Mouse (Mus musculus) urinary bladder, postnatal 10 days (tissue): ENCODE data around the gene Scn5a.

ENCODE experiments used
- DNase-seq: peaks from one replicate; pipeline ENCODE4 v3.0.0; 2022; ENCODE audit warnings: low spot score

The Scn5a gene

DNA sequence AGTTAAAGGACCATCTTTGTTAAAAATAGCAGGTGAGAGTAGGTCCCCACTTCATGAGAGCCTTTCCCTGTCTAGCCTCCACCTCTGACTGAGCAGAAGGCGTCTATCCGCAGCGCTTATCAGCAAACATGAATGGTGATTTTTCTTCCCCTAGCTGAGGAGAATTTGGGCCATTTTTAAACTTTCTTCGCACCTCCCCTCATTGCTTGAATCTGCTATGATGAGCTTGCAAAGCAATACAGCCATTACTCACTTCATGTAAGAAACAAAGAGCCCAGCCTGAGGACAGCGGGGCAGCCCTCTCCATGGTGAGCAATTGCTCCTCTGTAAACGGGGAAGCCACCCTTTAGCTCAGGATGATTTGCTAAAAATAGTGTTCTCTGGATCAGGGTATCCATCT, 14.0 kb downstream of the Scn5a start:
- DNase-seq: no peak

DNA sequence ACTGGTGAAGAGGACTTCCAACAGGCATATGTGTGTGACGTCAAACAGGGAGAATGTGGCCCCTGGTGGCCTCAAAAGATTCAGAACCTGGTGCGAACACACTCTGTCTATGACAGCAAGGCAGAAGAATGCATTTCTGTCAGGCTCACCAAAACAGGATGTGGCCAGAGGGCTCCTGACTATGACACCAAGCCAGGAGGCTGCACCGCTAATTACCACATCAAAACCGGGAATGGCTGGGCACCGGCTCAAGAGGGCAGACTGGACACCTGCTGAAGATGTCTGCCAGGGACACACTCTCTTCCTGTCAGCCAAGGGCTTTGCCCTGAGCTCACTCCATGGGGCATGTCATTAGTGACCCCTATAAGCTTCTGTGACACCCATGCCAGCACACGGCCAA, 15.2 kb downstream of the Scn5a start:
- no peak for DNase-seq

DNA sequence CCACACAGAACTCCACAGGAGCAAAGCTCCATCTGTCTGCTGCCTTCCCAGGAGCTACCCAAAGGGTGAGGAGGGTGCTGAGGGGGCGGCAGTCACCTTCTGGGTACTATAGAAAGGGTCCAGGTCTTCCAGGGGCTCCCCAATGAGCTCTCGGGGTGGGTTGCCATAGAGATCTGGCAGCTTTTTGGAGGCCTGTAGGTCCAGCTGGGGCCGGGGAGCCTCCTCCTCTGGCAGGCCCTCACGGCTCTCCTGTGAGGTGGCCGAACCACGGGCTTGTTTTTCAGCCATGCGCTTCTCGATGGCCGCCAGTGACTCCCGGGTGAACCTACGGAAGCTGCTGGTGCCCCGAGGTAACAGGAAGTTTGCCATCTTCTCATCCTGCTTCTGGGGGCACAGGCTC, 16.6 kb downstream of the Scn5a start:
- DNase-seq: no peak

DNA sequence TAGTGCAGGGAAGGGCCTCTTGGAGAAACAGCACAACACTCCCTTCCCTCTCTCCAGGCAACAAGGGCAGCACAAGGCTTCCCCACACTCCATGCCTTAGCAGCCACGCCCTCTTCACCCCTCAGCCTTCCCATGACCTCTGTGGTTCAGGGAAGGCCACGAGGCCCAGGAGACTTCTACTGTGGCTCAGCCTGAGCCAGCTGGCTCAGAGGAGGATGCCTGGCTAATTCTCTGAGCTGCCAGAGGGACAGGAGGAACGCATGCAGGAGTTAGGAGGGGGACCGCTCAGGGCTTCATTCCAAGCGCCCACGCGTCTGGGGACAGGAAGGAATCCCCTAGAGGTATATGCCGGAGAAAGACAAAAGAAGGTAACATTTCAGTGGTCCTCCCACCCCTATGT, 17.1 kb downstream of the Scn5a start:
- no peak for DNase-seq

DNA sequence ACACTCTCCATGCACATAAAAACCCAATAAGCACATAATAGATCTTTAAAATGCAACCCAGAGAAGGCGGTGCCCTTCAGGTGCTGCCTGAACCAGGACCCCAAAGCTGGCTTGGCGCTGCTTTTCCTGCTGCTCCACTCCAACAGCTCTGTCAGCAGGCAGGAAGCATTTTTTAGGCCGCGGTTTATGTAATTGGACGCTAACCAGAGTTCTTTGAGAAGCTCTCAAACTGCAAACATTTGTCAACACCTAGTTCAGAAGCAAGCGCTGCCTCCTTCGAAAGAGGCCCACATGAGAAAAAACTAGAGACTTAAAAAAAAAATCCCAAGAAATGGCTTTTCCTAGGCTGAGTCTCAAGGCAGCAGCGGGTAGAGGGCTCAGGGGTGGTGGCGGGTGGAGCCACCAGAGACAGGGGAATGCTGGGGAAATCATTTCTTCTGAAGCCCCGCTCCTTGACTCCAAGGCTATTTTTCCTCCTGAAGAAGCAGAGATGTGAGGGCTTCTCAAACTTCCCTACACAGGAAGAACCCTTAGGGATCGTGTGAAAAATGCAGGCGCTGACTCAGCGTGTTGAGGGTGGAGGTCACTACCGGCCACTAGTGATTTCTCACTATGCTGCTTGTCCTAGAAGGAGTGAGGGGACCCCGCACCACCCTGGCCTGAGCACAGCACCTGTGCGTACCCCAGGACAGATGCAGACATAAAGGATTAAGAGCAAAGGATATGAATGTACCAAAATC, 19.1 kb downstream of the Scn5a start:
- DNase-seq: no peak

DNA sequence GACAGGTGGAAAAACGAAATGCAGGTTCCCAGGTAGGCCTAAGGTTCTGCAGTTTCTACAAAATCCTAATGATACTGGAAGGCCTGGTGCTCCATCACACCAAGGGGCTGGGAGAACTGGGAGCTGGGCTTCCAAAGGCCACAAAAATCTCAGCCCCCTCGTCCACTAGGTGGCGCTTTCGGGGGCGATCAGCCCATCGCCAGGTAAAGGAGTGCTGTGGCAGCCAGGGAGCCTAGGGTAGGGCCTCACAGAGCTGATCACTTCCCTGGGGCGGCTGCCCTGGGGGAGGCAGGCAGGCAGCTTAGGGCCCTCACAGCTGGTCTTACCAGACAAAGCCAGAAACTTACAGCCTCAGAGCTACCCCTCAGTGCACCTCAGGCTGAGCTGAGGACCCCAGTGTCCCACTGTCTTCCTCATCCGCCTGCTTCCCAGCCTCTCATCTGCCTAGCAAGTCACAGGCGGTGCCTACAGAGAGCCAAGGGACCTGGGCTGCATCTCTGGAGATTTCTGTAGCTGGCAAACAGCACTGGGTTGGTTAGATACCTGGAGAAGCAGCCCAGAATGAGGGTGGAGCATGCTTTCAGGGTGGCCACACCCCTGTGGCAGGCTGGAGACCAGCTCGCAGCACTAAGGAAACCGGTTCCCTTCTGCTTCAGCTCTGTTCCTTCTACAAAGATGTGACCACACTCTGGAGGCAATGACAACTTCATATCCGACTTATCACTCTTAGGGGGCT, 20.5 kb downstream of the Scn5a start:
- no peak for DNase-seq

DNA sequence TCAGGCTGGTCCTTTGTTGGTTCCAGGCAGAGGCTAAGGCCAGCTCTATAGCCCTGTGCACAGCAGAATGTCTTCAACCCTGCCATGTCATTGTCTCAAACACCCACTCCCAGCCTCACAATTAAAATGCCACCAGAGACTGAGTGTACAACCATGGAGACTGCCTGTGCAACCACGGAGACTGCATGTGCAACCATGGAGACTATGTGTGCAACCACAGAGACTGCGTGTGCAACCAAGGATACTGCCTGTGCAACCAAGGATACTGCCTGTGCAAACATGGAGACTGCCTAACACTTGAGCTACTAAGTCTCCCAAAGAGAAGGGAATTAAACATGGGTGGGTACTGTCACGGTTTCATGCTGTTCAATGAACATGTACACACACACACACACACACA, 22.8 kb downstream of the Scn5a start:
- no peak for DNase-seq

DNA sequence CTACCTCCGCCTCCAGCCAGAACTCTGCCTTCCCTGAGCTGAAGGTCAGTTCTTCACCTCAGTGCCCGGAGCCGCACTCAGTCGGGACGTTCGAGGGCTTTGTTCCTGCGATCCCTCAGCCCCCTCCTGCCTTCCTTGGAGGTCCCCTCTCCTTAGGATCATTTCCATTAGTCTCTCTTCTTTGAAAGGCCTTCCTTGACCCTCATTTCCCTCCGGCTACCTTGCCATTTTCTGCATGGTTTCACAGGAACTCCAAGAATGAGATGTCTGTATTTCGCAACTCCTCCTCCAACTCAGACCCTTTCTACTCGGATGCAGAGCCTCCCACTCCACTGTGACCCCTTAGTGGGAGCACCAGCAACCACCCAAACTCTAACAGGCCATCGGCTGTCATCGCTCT, 31.3 kb downstream of the Scn5a start:
- DNase-seq: no peak

DNA sequence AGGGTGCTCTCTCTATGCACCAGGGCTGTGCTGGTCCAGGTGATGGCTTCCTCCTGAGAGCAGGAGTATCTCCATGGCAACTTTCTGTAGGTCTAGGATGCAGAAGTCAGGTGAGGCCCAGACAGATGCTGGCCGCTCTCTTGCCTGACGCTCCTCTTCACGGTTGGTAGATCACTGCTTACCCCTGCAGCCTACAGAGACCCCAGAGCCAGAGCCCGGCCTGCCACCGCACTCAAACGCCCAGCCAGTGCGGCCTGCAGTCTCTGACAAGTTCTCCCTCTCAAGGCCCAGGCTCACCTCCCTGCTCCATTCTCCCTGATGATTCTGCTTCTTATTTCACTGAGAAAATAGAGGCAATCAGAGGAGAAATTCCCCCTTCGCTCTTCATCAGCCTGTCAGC, 31.7 kb downstream of the Scn5a start:
- no peak for DNase-seq

DNA sequence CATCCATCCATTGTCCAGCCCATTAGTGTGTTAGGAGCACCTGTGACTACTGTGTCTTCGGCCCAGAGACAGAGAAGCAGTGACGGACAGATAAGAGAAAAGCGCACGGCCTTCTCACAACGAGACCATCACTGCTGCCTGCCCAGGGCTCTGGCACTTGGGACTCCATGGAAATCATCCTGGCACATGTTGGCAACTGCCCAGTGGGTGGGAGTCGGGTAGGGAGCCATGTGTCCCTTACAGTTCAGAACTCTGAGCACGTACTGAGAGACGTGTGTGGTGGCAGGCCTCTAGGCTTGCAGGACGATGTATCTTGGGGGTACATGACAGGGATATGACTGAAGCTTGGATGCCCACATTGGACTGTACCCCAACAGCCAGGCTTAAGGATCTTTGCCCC, 38.1 kb downstream of the Scn5a start:
- no peak for DNase-seq

DNA sequence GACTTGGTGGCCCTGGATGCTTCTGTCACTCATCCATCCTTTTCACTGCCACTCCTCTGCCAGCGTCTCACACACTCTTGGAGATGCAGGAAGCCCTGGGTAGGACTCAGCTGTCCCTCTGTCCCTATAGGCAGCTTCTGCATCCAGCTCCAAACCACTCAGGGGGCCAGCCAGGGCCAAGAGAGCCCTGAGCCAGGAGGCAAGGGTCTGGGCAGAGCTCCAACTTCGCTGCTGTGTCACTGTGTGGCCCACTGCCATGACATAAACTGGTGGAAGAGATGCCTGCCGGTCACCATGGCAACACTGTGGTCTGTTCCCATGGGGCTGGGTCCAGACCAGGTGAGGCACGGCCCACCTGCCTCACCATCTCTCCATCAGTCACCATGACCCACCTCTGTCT, 41.0 kb downstream of the Scn5a start:
- no peak for DNase-seq

DNA sequence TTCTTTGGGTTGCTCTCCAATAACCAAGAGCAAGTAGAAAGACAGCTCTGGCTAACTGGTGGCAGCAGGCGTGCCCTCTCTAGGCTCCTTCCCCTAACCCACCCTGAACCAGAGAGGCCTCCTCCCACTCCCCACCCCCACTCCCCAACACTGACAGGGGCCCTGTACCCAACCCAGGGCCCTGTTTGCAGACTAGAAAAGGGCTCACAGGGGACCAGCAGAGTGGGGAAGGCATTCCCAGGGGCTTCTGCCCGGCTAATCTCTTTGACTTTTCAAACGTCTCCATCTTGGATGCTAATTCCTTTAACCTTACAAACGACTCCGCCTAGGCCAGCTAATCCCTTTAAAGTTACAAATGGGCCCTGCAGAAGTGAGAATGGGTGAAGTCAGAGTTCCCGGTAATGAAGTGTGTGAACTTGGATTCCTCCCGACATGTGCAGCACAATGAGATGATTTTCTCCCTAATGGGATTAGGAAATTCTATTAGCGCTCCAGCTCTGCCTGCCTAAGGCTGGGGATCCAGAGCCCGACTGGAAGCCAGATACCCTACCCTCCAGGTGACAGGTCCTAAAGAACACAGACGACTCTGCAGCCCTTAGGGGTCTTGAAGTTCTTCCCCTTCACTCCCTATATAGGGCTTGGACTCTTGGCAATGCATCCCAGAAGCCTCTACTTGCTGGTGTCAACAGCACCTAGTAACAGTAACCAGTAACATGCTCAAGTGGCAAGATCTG, 47.0 kb downstream of the Scn5a start:
- no peak for DNase-seq

DNA sequence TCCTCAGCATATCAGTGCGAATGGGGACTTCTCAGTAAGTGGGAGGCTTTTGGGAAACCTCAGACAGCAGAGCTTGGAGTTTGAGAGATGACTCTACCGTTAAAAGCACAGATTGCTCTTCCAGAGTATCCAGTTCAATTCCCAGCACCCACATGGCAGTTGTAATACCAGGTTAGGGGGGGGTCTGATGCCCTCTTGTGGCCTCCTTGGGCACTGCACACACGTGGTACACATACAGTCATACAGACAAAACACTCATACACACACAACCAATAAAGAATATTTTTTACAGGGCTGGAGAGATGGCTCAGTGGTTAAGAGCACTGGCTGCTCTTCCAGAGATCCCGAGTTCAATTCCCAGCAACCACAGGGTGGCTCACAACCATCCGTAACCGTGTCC, 54.3 kb downstream of the Scn5a start:
- DNase-seq: no peak

DNA sequence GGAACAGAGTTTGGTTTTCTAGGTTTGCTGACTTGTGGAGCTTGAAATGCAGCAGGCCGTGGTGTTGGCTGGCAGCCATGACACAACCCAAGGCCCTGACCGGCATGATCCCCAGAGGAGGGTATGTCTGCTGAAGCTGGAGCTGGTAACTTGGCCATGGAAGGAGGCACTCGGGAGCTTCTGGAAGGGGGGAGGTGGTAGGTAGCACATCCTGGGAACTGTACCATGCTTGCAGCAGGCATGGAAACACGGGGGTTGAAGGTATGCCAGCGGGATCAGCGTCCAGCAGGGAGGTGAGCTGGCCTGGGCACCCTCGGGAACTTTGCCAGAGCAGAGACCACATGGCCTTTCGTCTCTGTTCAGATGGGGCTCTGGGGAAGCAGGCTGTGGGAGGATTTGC, 55.5 kb downstream of the Scn5a start:
- no peak for DNase-seq

DNA sequence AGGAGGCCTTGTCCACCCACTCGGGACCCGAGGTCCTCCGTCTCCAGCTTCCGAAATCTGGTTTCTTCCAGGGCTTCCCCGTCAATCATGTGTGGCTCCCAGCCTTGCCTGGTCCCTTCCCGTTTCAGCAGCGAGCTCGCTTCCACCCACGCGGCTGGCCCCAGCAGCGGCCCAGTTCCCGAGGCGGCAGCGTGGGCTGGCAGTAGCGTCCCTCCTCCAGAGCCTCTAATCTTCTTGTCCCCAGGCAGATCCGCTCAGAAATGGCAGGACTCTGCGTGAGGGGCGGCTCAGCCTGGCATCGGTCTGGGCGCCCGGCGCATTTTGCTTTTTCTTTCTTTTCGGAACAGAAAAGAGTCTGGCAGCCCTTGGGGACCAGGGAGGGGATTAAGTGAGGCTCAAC, 59.7 kb downstream of the Scn5a start:
- DNase-seq: no peak

DNA sequence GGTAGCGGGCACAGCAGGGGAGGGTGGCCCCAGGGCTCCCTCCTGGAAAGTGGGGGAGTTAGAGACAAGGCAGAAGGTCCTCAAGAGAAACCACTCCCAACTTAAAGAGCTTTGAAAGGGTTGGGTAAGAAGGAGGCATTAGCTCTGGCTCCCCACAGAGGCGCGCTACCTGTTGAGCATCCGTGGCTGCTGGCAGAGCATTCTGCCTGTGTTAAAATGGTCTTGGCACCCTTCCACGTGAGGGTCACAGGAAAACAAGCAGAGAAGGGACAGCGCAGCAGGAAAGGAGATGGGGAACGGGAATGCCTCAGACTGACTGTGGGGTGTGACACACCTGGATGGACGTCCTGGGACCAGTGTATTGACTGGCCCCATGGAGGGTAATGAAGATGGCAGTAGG, 60.6 kb downstream of the Scn5a start:
- DNase-seq: no peak

DNA sequence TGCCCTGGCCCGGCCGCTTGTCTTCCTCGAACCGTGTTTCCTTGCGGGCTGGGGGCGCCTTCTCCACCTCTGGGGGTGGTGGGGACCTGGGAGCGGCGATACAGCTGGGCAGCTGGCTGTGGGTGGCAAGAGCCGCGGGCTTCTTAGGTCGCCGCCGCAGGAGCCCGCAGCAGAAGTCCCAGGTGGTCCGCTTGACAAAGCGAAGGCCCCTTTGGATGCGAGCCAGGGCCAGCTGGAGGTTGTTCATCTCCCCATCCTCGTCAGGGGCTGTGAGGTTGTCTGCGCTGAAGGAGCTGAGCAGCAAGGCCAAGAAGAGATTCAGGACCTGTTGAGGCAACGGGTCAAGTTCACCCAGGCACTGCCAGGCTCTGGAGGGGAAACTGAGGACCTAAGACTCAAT, 61.3 kb downstream of the Scn5a start:
- no peak for DNase-seq

DNA sequence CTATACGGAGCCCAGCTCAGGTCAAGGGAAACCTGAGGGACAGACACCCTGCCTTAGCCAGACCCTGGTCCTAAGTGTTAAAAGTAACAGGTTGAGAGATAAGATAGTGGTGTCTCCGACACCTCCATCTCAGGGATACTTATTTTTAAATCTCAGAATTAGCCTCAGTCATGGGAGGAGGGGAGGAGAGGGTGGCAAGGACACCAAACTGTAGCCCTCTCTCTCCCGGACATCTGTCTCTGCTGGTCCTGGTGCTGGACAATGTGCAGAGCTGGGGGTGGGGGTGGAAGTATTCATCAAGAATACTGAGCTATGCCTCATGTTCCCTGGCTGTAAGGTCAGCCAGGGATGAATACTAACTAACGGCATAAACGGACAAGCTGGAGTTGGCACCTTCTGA, 62.0 kb downstream of the Scn5a start:
- DNase-seq: no peak

DNA sequence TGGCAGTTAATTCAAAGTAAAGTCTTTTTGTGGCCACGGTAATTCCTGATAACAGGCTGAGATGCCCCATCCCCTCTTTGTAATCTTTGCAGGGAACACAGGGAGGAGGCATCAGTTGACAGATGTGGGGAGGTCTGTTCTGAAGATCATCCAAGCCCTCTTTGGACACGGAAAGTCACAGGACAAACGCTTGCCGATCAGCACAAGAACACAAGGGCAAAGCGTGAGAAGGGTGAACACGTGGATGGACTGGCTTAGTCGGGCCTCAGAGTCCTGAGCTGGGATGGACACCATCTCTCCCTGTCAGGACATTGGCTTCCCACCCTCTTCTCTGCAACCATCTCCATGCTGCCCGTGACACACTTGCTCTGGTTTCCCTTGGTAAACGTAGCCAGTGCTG, 63.4 kb downstream of the Scn5a start:
- no peak for DNase-seq

DNA sequence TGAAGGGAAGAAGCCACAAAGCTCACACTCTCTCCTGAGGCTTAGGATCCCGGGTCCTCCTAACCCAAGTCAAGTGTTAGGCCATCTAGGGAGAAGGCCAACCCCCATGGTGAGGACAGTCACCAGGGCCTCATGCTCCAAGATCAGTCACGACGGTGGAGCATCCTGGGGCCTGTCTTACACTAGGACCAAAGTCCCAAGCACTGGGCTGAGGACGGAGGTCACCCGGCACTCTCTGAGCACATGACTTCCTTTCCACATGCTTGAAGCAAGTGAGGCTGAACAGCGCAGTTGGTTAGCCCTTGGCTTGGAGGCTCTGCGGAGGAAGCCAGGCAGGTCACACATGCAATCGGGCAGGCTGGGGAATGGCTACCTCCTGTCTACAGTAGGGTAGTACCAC, 63.8 kb downstream of the Scn5a start:
- DNase-seq: no peak

DNA sequence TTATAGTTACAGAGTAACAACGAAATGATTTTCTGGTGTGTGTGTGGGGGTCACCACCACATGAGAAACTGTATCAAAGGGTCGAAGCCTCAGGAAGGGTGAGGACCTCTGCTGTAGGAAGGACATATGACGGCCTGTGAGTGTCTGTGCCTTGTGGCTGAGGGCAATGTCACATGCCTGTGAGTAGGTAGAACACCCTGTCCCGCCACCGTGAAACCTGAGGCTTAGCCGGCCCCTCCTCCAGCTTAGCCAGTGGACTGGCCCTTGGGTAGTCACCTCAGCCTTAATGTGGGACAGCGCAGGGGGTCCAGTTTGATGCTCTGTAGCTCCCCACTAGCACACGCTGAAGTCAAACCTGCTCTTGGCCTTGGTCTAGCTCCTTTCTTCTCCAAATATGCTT, 65.0 kb downstream of the Scn5a start:
- DNase-seq: no peak

DNA sequence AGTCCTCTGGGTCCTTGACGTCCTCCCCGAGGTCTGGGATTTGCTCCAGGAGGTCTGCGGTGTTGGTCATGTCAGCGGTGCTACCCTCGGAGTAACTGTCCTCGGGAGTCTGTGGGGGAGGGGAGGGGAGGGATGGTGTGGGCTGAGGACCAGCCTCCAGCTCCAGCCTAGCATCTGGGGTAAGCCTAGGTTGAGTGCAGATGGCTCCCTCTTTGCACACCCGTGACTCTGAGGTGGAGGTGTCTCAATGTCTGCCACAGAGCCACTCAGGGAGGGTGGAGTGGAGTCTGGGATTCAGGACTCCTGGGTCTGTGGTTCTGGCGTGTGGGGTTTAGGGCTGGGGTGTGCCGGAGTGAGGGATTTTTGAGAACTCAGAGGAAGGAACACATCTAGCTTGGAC, 65.8 kb downstream of the Scn5a start:
- DNase-seq: no peak

DNA sequence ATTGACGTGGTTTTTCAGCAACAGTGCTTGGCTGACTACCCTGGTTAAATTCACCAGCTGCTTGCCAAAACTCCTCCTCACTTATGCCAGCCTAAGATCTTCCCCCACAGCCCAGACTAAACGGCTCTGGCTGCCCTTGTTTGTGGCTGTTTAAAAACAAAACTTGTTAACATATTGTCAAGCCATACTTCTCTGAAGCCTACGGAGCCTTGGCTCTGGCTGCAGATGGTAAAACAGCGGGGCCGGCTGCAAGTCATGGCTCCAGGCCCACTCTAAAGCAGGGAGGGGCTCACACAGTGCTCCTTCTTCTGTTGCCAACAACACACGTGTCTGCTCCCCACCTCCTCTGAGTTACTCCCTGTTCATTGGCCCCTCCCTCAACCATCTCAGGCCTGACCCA, 67.9 kb downstream of the Scn5a start:
- no peak for DNase-seq
